ENCODE assay signal across 18 mouse cellular contexts in genomic region chr5:124122357-124122756, GRCm38 (mm10). TPM values are rescaled to one million over a fixed set of nuclear protein-coding genes. Genes with fewer than 3 reads are reported as not detected.
DNase-seq lines count a peak whose midpoint lies in the region; TF ChIP-seq lines count a peak whose summit lies in the region.
"Had no signal": no experiment of that assay in that cellular context is flagged by ENCODE, and none has a peak within 500 bp of the region (broad histone marks: within the 10 kb centered on the region; RNA-seq: fewer than 3 reads in every experiment).

No protein-coding gene starts in this region.

- H3K79me2 ChIP-seq in myocyte (ENCODE audit: control insufficient read depth, insufficient read depth): no peaks in the 10 kb centered on the region

- no peaks in the 10 kb centered on the region for H3K27me3 ChIP-seq in myocyte (ENCODE audit: control insufficient read depth, insufficient read depth, insufficient read length)
- H3K27me3 ChIP-seq: CH12.LX, Patski had no signal

- no peak overlapping the region for H3ac ChIP-seq in myocyte (ENCODE audit: control insufficient read depth, insufficient read length)

- peak; percentile 91 for DNase-seq in heart, adult 11 months
- DNase-seq in heart, adult 8-10 months (ENCODE audit: low spot score): no peak
- peak; percentile 39 for DNase-seq in testis, postnatal 10 days (ENCODE audit: low spot score)
- no peak for DNase-seq in testis, postnatal 14 days (ENCODE audit: low spot score)
- no peak for DNase-seq in layer of hippocampus, adult 9-11 months
- DNase-seq: adrenal gland, adult 2 months; adrenal gland, adult 8-10 months; adrenal gland, postnatal 10 days; adrenal gland, postnatal 14 days; adrenal gland, postnatal 25 days; adrenal gland, postnatal 36 days; B cell, adult 2 months; cerebellum, adult 11 months; cerebellum, adult 11-12 months; cerebellum, adult 18-20 months had no signal

- peaks cover 4% of the 10 kb centered on the region for H3K36me3 ChIP-seq in myocyte (ENCODE audit: control insufficient read depth, insufficient read depth)

- no peak overlapping the region for H3K4me2 ChIP-seq in myocyte (ENCODE audit: low read depth)

- H3K4me3 ChIP-seq in myocyte: no peak overlapping the region

- no peak for TF ChIP-seq POLR2A in myocyte (IDR thresholded peaks at IDR 0.05; ENCODE audit: insufficient read length, low read depth)

TF ChIP-seq in myocyte, 11 proteins besides CTCF, POLR2A, EP300 and RAD21:
- TF ChIP-seq POLR2AphosphoS2 (IDR thresholded peaks at IDR 0.05; ENCODE audit: insufficient read length, low read depth): peak; percentile 8
- no peak for TF ChIP-seq TCF3 (IDR thresholded peaks at IDR 0.05; ENCODE audit: insufficient read length, low read depth)

RNA-seq across cellular contexts. Expression of gene Arl6ip4, which starts 6.5 kb away (rescaled TPM):
- total RNA-seq in heart, adult 8-10 months (2022): 10 to 100 TPM; 34.8 to 38.4 (median 37.4) TPM
- polyA plus RNA-seq in myocyte (2012; fragmentation: generic; extraction: Trizol): 55.0 TPM

RNA-seq across cellular contexts. Expression of gene Ogfod2, which starts 10.3 kb away (rescaled TPM):
- total RNA-seq in heart, adult 8-10 months (2022): 10 to 100 TPM; 14.1 to 20.7 (median 19.2) TPM
- 15.2 TPM for polyA plus RNA-seq in myocyte (2012; fragmentation: generic; extraction: Trizol)

RNA-seq across cellular contexts. Expression of gene Abcb9, which starts 26.8 kb away (rescaled TPM):
- 10 to 100 TPM in 3 of 4 experiments, 1 to 10 TPM in 1; 9.5 to 11.9 (median 11.1) TPM for total RNA-seq in heart, adult 8-10 months (2022)
- 0.90 TPM for polyA plus RNA-seq in myocyte (2012; fragmentation: generic; extraction: Trizol)

Comparison
In these comparisons a context has a peak if more than half of its experiments do, and no peak if none do; other contexts are left out.
1. DNase-seq: peak in heart, adult 11 months (single experiment) and testis, postnatal 10 days (single experiment); none in heart, adult 8-10 months (single experiment), testis, postnatal 14 days (single experiment) and layer of hippocampus, adult 9-11 months (single experiment).